8 mouse cellular contexts compared by ENCODE assay signal in genomic region chr5:125440583-125441233, GRCm38 (mm10). TPM values are rescaled to one million over a fixed set of nuclear protein-coding genes. Genes with fewer than 3 reads are reported as not detected.
A peak's percentile ranks its signal among the peaks of the same experiment; 100 is the strongest.
DNase-seq lines count a peak whose midpoint lies in the region; ATAC-seq lines count a peak whose summit lies in the region.

No protein-coding gene starts in this region.

- H3K36me3 ChIP-seq in lung, embryonic 15.5 days, result no peaks in the 10 kb centered on the region
- H3K36me3 ChIP-seq in embryonic facial prominence, embryonic 14.5 days (ENCODE audit: control insufficient read depth, insufficient read depth, low read length), result no peaks in the 10 kb centered on the region
- H3K36me3 ChIP-seq in intestine, embryonic 16.5 days (ENCODE audit: control insufficient read depth, insufficient read depth, low read length), result no peaks in the 10 kb centered on the region

- H3K27ac ChIP-seq in lung, embryonic 15.5 days, result peak overlapping the region; percentile 77; the same call in 1 of the 2 replicates
- peak overlapping the region; percentile 67; the same call in 1 of the 2 replicates for H3K27ac ChIP-seq in embryonic facial prominence, embryonic 14.5 days (replicated peaks; ENCODE audit: low read depth, low read length)
- H3K27ac ChIP-seq in intestine, embryonic 16.5 days (ENCODE audit: low read length), result peak overlapping the region; percentile 77

- H3K9ac ChIP-seq in lung, embryonic 15.5 days, result peak overlapping the region; percentile 78
- H3K9ac ChIP-seq in embryonic facial prominence, embryonic 14.5 days (ENCODE audit: low read depth, low read length), result peak overlapping the region; percentile 89
- peak overlapping the region; percentile 88 for H3K9ac ChIP-seq in intestine, embryonic 16.5 days (ENCODE audit: low read depth, low read length)

- H3K4me1 ChIP-seq in lung, embryonic 15.5 days, result peaks cover 12% of the 10 kb centered on the region
- H3K4me1 ChIP-seq in embryonic facial prominence, embryonic 14.5 days (ENCODE audit: control insufficient read depth, insufficient read depth, low read length), result peaks cover 4% of the 10 kb centered on the region
- H3K4me1 ChIP-seq in intestine, embryonic 16.5 days (ENCODE audit: control insufficient read depth, insufficient read depth, low read length), result peaks cover 9% of the 10 kb centered on the region

- peak overlapping the region; percentile 98 for H3K4me3 ChIP-seq in lung, embryonic 15.5 days
- peak overlapping the region; percentile 94 for H3K4me3 ChIP-seq in embryonic facial prominence, embryonic 14.5 days (ENCODE audit: low read depth, low read length)
- peak overlapping the region; percentile 85 for H3K4me3 ChIP-seq in intestine, embryonic 16.5 days (ENCODE audit: low read length)

- intact Hi-C loops in gastrocnemius, postnatal 14 days (cut with DNase I; ENCODE audit: low total_unique reads), result no loop called here

- H3K9me3 ChIP-seq in lung, embryonic 15.5 days, result no peaks in the 10 kb centered on the region
- H3K9me3 ChIP-seq in embryonic facial prominence, embryonic 14.5 days (ENCODE audit: control insufficient read depth, low read length), result no peaks in the 10 kb centered on the region
- H3K9me3 ChIP-seq in intestine, embryonic 16.5 days (ENCODE audit: control insufficient read depth, low read length), result no peaks in the 10 kb centered on the region

- DNase-seq in lung, postnatal 14 days, result no peak
- peak; percentile 19 for DNase-seq in embryonic facial prominence, embryonic 14.5 days (ENCODE audit: low spot score)
- no peak for DNase-seq in layer of hippocampus, postnatal 14 days (ENCODE audit: low spot score in 2 of 2)
- DNase-seq in right cerebral cortex, adult 2 months (ENCODE audit: low spot score in 2 of 2), result no peak
- no peak for DNase-seq in gastrocnemius, postnatal 14 days

- peak; percentile 15; the same call in 1 of the 2 replicates for ATAC-seq in lung, embryonic 15.5 days (ENCODE audit: borderline replicate concordance, extremely low read depth, low FRiP score, low TSS enrichment)
- ATAC-seq in embryonic facial prominence, embryonic 14.5 days (ENCODE audit: low read depth), result no peak
- ATAC-seq in intestine, embryonic 16.5 days, result peak; percentile 19
- peak; percentile 63 for ATAC-seq in monocyte, adult 5-6 weeks (replicated peaks; ENCODE audit: insufficient number of reproducible peaks, low FRiP score, low TSS enrichment, poor library complexity, severe bottlenecking)

- peak overlapping the region; percentile 79 for H3K4me2 ChIP-seq in lung, embryonic 15.5 days
- peak overlapping the region; percentile 89 for H3K4me2 ChIP-seq in embryonic facial prominence, embryonic 14.5 days (ENCODE audit: low read depth, low read length)
- peak overlapping the region; percentile 54 for H3K4me2 ChIP-seq in intestine, embryonic 16.5 days (ENCODE audit: low read depth, low read length)

- 3% methylated on average over 7 of the region's 7 CpGs for WGBS in lung, embryonic 15.5 days
- 5% methylated on average over 7 of the region's 7 CpGs for WGBS in embryonic facial prominence, embryonic 14.5 days
- WGBS in intestine, embryonic 16.5 days, result 2% methylated on average over 7 of the region's 7 CpGs

- H3K27me3 ChIP-seq in lung, embryonic 15.5 days, result no peaks in the 10 kb centered on the region
- H3K27me3 ChIP-seq in embryonic facial prominence, embryonic 14.5 days (replicated peaks; ENCODE audit: control insufficient read depth, insufficient read depth, low read length), result no peaks in the 10 kb centered on the region
- H3K27me3 ChIP-seq in intestine, embryonic 16.5 days (replicated peaks; ENCODE audit: control insufficient read depth, insufficient read depth, low read length), result no peaks in the 10 kb centered on the region

RNA-seq across cellular contexts. Expression of gene Bri3bp, which starts 0.7 kb away (rescaled TPM):
- 35.6 and 39.2 TPM in 2 replicates for polyA plus RNA-seq in lung, embryonic 15.5 days (2015; fragmentation: Nextera tagmentation; extraction: Ambion mirVana)
- polyA plus RNA-seq in embryonic facial prominence, embryonic 14.5 days (2014; fragmentation: Nextera tagmentation; extraction: Ambion mirVana), result 28.8 and 29.3 TPM in 2 replicates
- polyA plus RNA-seq in intestine, embryonic 16.5 days (2015; fragmentation: Nextera tagmentation; extraction: Ambion mirVana), result 58.2 and 58.3 TPM in 2 replicates
- 19.1 to 27.0 TPM (median 23.6 TPM) in 3 replicates for total RNA-seq in monocyte, adult 5-6 weeks (2017)
- total RNA-seq in layer of hippocampus, postnatal 14 days (2021), result 10 to 100 TPM; 89.0 to 90.0 TPM
- total RNA-seq in gastrocnemius, postnatal 14 days (2021), result 1 to 10 TPM; 5.3 to 6.4 TPM

RNA-seq across cellular contexts. Expression of gene Dhx37, which starts 6.8 kb away (rescaled TPM):
- polyA plus RNA-seq in lung, embryonic 15.5 days (2015; fragmentation: Nextera tagmentation; extraction: Ambion mirVana), result 9.9 and 11.7 TPM in 2 replicates
- 4.8 and 5.4 TPM in 2 replicates for polyA plus RNA-seq in embryonic facial prominence, embryonic 14.5 days (2014; fragmentation: Nextera tagmentation; extraction: Ambion mirVana)
- 8.3 and 10.2 TPM in 2 replicates for polyA plus RNA-seq in intestine, embryonic 16.5 days (2015; fragmentation: Nextera tagmentation; extraction: Ambion mirVana)
- total RNA-seq in monocyte, adult 5-6 weeks (2017), result 4.7 to 22.7 TPM (median 19.3 TPM) in 3 replicates
- 10 to 100 TPM; 12.4 to 13.8 TPM for total RNA-seq in layer of hippocampus, postnatal 14 days (2021)
- total RNA-seq in gastrocnemius, postnatal 14 days (2021), result 1 to 10 TPM; 3.6 to 4.0 TPM

RNA-seq across cellular contexts. Expression of gene Aacs, which starts 34.9 kb away (rescaled TPM):
- 36.8 TPM in 2 replicates for polyA plus RNA-seq in lung, embryonic 15.5 days (2015; fragmentation: Nextera tagmentation; extraction: Ambion mirVana)
- 37.7 and 39.8 TPM in 2 replicates for polyA plus RNA-seq in embryonic facial prominence, embryonic 14.5 days (2014; fragmentation: Nextera tagmentation; extraction: Ambion mirVana)
- polyA plus RNA-seq in intestine, embryonic 16.5 days (2015; fragmentation: Nextera tagmentation; extraction: Ambion mirVana), result 81.3 and 83.5 TPM in 2 replicates
- 9.0 to 122 TPM (median 12.6 TPM) in 3 replicates for total RNA-seq in monocyte, adult 5-6 weeks (2017)
- total RNA-seq in layer of hippocampus, postnatal 14 days (2021), result 10 to 100 TPM; 77.1 to 87.7 TPM
- total RNA-seq in gastrocnemius, postnatal 14 days (2021), result 1 to 10 TPM; 2.0 to 4.6 TPM

RNA-seq across cellular contexts. Expression of gene Ubc, which starts 50.7 kb away (rescaled TPM):
- polyA plus RNA-seq in lung, embryonic 15.5 days (2015; fragmentation: Nextera tagmentation; extraction: Ambion mirVana), result 1,173 and 1,218 TPM in 2 replicates
- polyA plus RNA-seq in embryonic facial prominence, embryonic 14.5 days (2014; fragmentation: Nextera tagmentation; extraction: Ambion mirVana), result 879 and 1,077 TPM in 2 replicates
- polyA plus RNA-seq in intestine, embryonic 16.5 days (2015; fragmentation: Nextera tagmentation; extraction: Ambion mirVana), result 897 and 920 TPM in 2 replicates
- 791 to 1,058 TPM (median 1,006 TPM) in 3 replicates for total RNA-seq in monocyte, adult 5-6 weeks (2017)
- total RNA-seq in layer of hippocampus, postnatal 14 days (2021), result 100 to 1,000 TPM; 755 to 828 TPM
- 1,000 to 10,000 TPM in 1 of 2 experiments, 100 to 1,000 TPM in 1; 660 to 1,001 TPM for total RNA-seq in gastrocnemius, postnatal 14 days (2021)

RNA-seq across cellular contexts. Expression of gene Gm10382, which starts 51.6 kb away (rescaled TPM):
- polyA plus RNA-seq in lung, embryonic 15.5 days (2015; fragmentation: Nextera tagmentation; extraction: Ambion mirVana), result 0.56 and 0.73 TPM in 2 replicates
- polyA plus RNA-seq in embryonic facial prominence, embryonic 14.5 days (2014; fragmentation: Nextera tagmentation; extraction: Ambion mirVana), result 0.24 TPM in 1 of 2 replicates, not detected in the other
- polyA plus RNA-seq in intestine, embryonic 16.5 days (2015; fragmentation: Nextera tagmentation; extraction: Ambion mirVana), result 0.18 and 0.24 TPM in 2 replicates
- total RNA-seq in monocyte, adult 5-6 weeks (2017), result 2.9 TPM in 1 of 3 replicates, not detected in the others
- under 1 TPM; 0.28 to 0.52 TPM for total RNA-seq in layer of hippocampus, postnatal 14 days (2021)
- total RNA-seq in gastrocnemius, postnatal 14 days (2021), result not detected
